Mouse (Mus musculus): ENCODE results near the gene Gnat2.

The Gnat2 gene

DNA sequence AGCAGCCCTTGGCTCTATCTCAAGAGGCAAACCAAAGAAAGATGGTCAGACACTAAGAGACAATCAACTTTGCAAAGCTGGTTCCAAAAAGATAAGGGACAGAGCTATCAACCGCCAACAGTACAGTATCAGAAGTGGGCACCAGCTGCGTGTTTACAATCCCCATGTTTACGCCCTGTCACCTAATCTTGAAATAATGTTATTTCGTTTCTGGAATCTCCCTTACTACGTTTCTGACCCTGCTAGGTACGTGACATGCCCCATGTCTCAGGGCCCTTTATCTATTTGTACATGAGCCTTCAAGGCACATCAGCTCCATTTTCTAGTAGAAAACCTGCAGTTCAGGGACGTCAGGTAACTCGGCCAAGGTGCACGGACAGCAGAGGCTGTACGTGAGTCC is 4.1 kb downstream of the Gnat2 start:
- no peak overlapping the region for H3K4me3 ChIP-seq (replicated peaks; ENCODE audit: low read length)
- H3K4me1 ChIP-seq (replicated peaks; ENCODE audit: low read depth, low read length), result no peaks in the 10 kb centered on the region
- H3K9me3 ChIP-seq (ENCODE audit: low read length), result no peaks in the 10 kb centered on the region
- no peaks in the 10 kb centered on the region for H3K36me3 ChIP-seq (ENCODE audit: insufficient read depth, low read length)
- TF ChIP-seq POU5F1 (IDR thresholded peaks at IDR 0.05; ENCODE audit: borderline replicate concordance, low read length) (no peak), NANOG (IDR thresholded peaks at IDR 0.05; ENCODE audit: borderline replicate concordance, low read length) (no peak), CTCF (conservative IDR thresholded peaks at IDR 0.05; ENCODE audit: low read length) (no peak)
- H3K27me3 ChIP-seq (ENCODE audit: insufficient read depth, low read length), result peaks cover 9% of the 10 kb centered on the region; the same call in 1 of the 2 replicates

DNA sequence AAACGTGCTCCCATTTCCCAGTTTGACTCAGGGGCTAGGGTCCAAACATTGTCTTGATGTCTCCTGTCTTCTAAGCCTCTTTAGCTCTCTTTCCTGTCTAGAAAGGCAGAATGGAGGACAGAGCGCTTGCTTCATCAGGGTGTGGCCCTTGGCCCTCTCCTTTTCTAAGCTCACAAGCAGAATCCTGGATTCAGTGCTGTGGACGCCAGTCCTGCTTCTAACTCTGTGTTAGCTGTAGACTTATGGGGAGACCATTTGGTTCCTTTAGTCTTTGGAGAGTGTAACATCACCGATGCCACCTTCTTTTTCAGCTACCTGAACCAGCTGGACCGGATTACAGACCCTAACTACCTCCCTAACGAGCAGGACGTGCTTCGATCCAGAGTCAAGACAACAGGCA is 5.1 kb downstream of the Gnat2 start:
- H3K9me3 ChIP-seq (ENCODE audit: low read length), result no peaks in the 10 kb centered on the region
- H3K27me3 ChIP-seq (ENCODE audit: insufficient read depth, low read length), result peaks cover 6% of the 10 kb centered on the region; the same call in 1 of the 2 replicates
- no peak overlapping the region for H3K4me3 ChIP-seq (replicated peaks; ENCODE audit: low read length)
- no peaks in the 10 kb centered on the region for H3K36me3 ChIP-seq (ENCODE audit: insufficient read depth, low read length)
- H3K4me1 ChIP-seq (replicated peaks; ENCODE audit: low read depth, low read length), result no peaks in the 10 kb centered on the region
- TF ChIP-seq CTCF (conservative IDR thresholded peaks at IDR 0.05; ENCODE audit: low read length), result no peak
- TF ChIP-seq NANOG (IDR thresholded peaks at IDR 0.05; ENCODE audit: borderline replicate concordance, low read length), result no peak
- TF ChIP-seq POU5F1 (IDR thresholded peaks at IDR 0.05; ENCODE audit: borderline replicate concordance, low read length), result no peak

DNA sequence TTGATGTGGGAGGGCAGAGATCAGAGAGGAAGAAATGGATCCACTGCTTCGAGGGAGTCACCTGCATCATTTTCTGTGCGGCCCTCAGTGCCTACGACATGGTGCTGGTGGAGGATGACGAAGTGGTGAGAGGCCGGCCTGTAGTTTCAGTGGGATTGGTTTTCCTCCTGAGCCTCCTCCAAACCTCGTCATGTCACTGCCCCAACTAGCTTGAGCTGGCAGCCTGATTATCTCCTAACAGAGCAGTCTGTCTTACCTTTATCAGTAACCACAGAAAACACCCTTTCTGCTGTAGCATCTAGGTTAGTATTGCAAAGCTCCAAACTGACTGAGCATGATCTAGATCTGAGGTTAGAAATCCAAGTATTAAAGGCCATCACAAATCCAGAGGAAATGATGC is 5.7 kb downstream of the Gnat2 start:
- TF ChIP-seq CTCF (conservative IDR thresholded peaks at IDR 0.05; ENCODE audit: low read length) (no peak), POU5F1 (IDR thresholded peaks at IDR 0.05; ENCODE audit: borderline replicate concordance, low read length) (no peak), NANOG (IDR thresholded peaks at IDR 0.05; ENCODE audit: borderline replicate concordance, low read length) (no peak)
- Histone ChIP-seq H3K9me3 (ENCODE audit: low read length) (no peaks in the 10 kb centered on the region), H3K27me3 (ENCODE audit: insufficient read depth, low read length) (peaks cover 6% of the 10 kb centered on the region; the same call in 1 of the 2 replicates), H3K4me3 (replicated peaks; ENCODE audit: low read length) (no peak overlapping the region), H3K36me3 (ENCODE audit: insufficient read depth, low read length) (no peaks in the 10 kb centered on the region), H3K4me1 (replicated peaks; ENCODE audit: low read depth, low read length) (no peaks in the 10 kb centered on the region)

DNA sequence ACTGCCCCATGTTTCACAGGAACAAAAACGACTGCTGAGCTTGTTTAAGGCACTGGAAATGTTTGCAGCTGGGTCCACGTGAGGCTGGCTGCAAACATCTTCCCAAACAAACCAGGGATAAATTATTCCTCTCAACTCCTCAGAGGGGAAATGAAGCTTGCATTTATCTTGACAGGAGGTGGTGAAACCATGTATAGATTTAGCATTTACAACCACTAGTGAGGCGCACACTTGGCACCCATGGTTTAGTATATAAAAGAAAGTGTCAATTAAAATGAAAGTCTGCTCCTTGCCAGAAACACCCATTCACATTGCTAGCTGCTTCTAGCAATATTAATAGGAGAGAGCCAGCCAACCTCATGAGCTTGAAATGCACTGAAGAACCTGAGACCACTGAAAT is 9.0 kb downstream of the Gnat2 start:
- Histone ChIP-seq H3K36me3 (ENCODE audit: insufficient read depth, low read length) (peaks cover 11% of the 10 kb centered on the region; the same call in 1 of the 2 replicates), H3K4me3 (replicated peaks; ENCODE audit: low read length) (no peak overlapping the region), H3K9me3 (ENCODE audit: low read length) (no peaks in the 10 kb centered on the region), H3K27me3 (ENCODE audit: insufficient read depth, low read length) (no peaks in the 10 kb centered on the region), H3K4me1 (replicated peaks; ENCODE audit: low read depth, low read length) (no peaks in the 10 kb centered on the region)
- TF ChIP-seq NANOG (IDR thresholded peaks at IDR 0.05; ENCODE audit: borderline replicate concordance, low read length) (no peak), POU5F1 (IDR thresholded peaks at IDR 0.05; ENCODE audit: borderline replicate concordance, low read length) (no peak), CTCF (conservative IDR thresholded peaks at IDR 0.05; ENCODE audit: low read length) (no peak)

DNA sequence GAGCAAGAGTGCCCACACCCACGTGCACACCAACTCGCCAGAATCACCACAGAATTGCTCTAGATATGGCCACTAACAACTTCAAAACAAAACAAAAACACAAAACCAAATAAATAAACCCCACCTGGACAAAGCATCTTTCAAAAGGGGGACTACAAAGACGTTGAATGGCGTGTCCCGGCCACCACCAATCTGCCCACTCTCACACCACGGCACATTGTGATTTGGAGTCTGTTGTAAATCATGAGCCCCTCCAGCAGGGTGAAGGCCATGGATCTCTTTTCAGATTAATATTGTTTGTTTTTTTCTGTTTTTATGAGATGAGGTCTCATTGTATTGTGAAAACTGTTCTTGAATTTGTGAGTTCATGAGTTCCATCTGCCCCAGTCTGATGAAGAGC is 9.5 kb downstream of the Gnat2 start:
- no peaks in the 10 kb centered on the region for H3K4me1 ChIP-seq (replicated peaks; ENCODE audit: low read depth, low read length)
- H3K27me3 ChIP-seq (ENCODE audit: insufficient read depth, low read length), result no peaks in the 10 kb centered on the region
- peaks cover 11% of the 10 kb centered on the region; the same call in 1 of the 2 replicates for H3K36me3 ChIP-seq (ENCODE audit: insufficient read depth, low read length)
- TF ChIP-seq POU5F1 (IDR thresholded peaks at IDR 0.05; ENCODE audit: borderline replicate concordance, low read length), result no peak
- H3K9me3 ChIP-seq (ENCODE audit: low read length), result no peaks in the 10 kb centered on the region
- no peak overlapping the region for H3K4me3 ChIP-seq (replicated peaks; ENCODE audit: low read length)

DNA sequence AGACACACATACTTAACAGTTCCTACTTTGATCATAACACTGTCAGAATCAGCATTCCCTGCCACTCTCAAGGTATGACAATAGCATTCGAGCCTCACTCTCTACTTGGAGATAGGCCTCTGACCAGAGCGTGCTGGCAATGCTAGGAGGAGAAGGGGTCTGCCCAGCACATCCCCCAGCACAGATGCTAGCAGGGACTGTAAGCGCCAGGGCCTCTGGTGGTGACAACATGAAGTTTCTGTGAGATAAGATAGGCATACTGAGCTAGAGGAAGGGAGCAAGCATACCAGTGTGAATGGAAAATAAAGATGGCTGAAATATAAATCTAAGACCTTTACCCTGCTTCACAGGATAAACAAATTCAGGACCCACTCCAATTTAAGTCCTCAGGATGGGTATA is 12.7 kb downstream of the Gnat2 start:
- no peak for TF ChIP-seq NANOG (IDR thresholded peaks at IDR 0.05; ENCODE audit: borderline replicate concordance, low read length)
- no peak for TF ChIP-seq POU5F1 (IDR thresholded peaks at IDR 0.05; ENCODE audit: borderline replicate concordance, low read length)
- no peak for TF ChIP-seq CTCF (conservative IDR thresholded peaks at IDR 0.05; ENCODE audit: low read length)
- Histone ChIP-seq H3K27me3 (ENCODE audit: insufficient read depth, low read length) (no peaks in the 10 kb centered on the region), H3K9me3 (ENCODE audit: low read length) (no peaks in the 10 kb centered on the region), H3K4me3 (replicated peaks; ENCODE audit: low read length) (no peak overlapping the region), H3K4me1 (replicated peaks; ENCODE audit: low read depth, low read length) (no peaks in the 10 kb centered on the region), H3K36me3 (ENCODE audit: insufficient read depth, low read length) (peaks cover 40% of the 10 kb centered on the region)

DNA sequence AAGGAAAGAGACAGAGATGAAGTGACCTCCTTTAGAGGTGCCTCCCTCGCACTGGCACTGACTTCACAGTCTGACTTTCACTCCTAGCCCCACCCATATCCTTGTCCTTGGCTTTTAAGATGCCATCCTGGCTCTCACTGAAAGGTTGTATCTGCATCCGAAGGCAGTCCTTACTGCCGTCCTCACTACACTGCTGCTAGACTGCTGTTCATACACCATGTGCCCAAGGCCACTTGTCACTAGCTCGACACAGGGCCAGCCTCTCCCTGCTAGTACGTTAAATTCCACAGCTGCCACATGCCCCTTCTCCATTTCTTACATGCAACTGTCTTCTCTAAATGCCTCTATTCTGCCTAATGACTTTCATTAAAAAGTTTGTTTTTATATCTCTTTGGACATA is 18.7 kb downstream of the Gnat2 start:
- H3K36me3 ChIP-seq (ENCODE audit: insufficient read depth, low read length), result peaks cover 84% of the 10 kb centered on the region
- no peak for TF ChIP-seq CTCF (conservative IDR thresholded peaks at IDR 0.05; ENCODE audit: low read length)
- TF ChIP-seq POU5F1 (IDR thresholded peaks at IDR 0.05; ENCODE audit: borderline replicate concordance, low read length), result no peak
- no peak for TF ChIP-seq NANOG (IDR thresholded peaks at IDR 0.05; ENCODE audit: borderline replicate concordance, low read length)
- no peaks in the 10 kb centered on the region for H3K4me1 ChIP-seq (replicated peaks; ENCODE audit: low read depth, low read length)
- H3K9me3 ChIP-seq (ENCODE audit: low read length), result no peaks in the 10 kb centered on the region
- H3K4me3 ChIP-seq (replicated peaks; ENCODE audit: low read length), result no peak overlapping the region
- no peaks in the 10 kb centered on the region for H3K27me3 ChIP-seq (ENCODE audit: insufficient read depth, low read length)

DNA sequence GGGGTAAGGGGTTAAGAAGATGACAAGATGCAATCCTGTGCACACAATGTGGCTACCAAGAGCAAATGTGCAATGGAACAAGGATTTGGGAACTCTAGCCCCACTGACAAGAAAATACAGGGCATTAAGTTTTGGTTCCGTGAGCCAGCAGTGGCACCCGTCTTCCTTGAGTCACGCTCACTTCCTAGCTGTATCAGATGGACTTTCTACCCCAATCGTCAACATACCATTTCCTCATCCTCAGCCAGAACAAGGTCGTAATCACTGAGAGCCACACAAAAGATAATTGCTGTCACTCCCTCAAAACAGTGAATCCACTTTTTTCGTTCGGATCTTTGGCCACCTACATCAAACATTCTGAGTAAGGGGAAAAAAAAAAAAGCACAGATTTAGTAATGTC is 19.7 kb downstream of the Gnat2 start:
- no peaks in the 10 kb centered on the region for H3K9me3 ChIP-seq (ENCODE audit: low read length)
- H3K36me3 ChIP-seq (ENCODE audit: insufficient read depth, low read length), result peaks cover 88% of the 10 kb centered on the region
- no peaks in the 10 kb centered on the region for H3K4me1 ChIP-seq (replicated peaks; ENCODE audit: low read depth, low read length)
- H3K4me3 ChIP-seq (replicated peaks; ENCODE audit: low read length), result no peak overlapping the region
- TF ChIP-seq CTCF (conservative IDR thresholded peaks at IDR 0.05; ENCODE audit: low read length) (no peak), NANOG (IDR thresholded peaks at IDR 0.05; ENCODE audit: borderline replicate concordance, low read length) (no peak), POU5F1 (IDR thresholded peaks at IDR 0.05; ENCODE audit: borderline replicate concordance, low read length) (no peak)
- no peaks in the 10 kb centered on the region for H3K27me3 ChIP-seq (ENCODE audit: insufficient read depth, low read length)

DNA sequence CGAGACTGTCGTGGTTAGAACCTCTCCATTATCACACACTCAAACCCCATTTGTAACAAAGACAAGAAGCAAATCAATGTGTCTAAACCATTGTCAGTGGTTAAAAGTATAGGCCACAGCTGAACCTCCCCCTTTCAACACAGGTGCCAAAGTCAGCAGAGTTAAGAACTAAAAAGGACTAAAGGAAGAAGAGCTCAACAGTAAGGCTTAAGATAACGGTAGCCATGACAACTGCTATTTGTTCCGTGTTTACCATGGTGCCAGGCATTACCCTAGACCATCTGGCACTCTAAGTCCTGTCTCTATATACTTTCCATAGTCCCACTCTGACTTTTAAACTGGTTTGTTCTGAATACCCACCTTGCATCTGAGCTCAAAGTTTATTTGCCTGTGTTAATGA is 20.1 kb downstream of the Gnat2 start:
- H3K9me3 ChIP-seq (ENCODE audit: low read length), result no peaks in the 10 kb centered on the region
- TF ChIP-seq CTCF (conservative IDR thresholded peaks at IDR 0.05; ENCODE audit: low read length) (no peak), NANOG (IDR thresholded peaks at IDR 0.05; ENCODE audit: borderline replicate concordance, low read length) (no peak), POU5F1 (IDR thresholded peaks at IDR 0.05; ENCODE audit: borderline replicate concordance, low read length) (no peak)
- peaks cover 89% of the 10 kb centered on the region for H3K36me3 ChIP-seq (ENCODE audit: insufficient read depth, low read length)
- H3K4me3 ChIP-seq (replicated peaks; ENCODE audit: low read length), result no peak overlapping the region
- H3K4me1 ChIP-seq (replicated peaks; ENCODE audit: low read depth, low read length), result no peaks in the 10 kb centered on the region
- no peaks in the 10 kb centered on the region for H3K27me3 ChIP-seq (ENCODE audit: insufficient read depth, low read length)

Measured in E14TG2a.4 (cell line).